Mouse (Mus musculus) retina, adult 2 months (tissue): ENCODE measurements around the gene Pramel7.
"Not testable (repeated sequence)": the region's sequence is repeated elsewhere in the genome, so short reads cannot be mapped to it uniquely, and the experiment has no call there.

Experiments used
- DNase-seq: peaks from one replicate; pipeline ENCODE4 v3.0.0-alpha.2; 2012; ENCODE audit warnings: low read depth, low spot score

Gene Pramel7

DNA sequence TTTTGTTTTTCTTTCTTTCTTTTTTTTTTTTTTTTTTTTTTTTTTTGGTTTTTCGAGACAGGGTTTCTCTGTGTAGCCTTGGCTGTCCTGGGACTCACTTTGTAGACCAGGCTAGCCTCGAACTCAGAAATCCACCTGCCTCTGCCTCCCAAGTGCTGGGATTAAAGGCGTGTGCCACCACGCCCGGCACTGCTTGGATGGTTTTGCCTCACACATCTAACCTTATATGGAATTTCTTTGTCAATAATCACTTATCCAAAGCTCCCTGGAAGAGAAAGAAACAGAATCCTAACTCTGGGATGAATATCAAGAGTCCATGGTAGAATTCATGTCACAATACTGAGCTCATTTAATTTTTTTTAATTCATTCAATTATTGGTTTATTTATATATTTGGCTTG, at the start of gene Pramel7:
Gene Pramel7, minus strand, starts transcription at position 101 of the 400 bp plus-strand sequence.
- not testable (repeated sequence) for DNase-seq

- DNase-seq, result no peak
These were observed 48.5 kb upstream of the Pramel7 start, which contains the start of gene Olfr1128 for GRCm38 (mm10) chr2:87545442-87545841. TSS of gene Olfr1128 (minus strand) at chr2:87545542.

GRCm38 (mm10) chr2:87534826-87535225, 37.9 kb upstream of the Pramel7 start:
- no peak for DNase-seq

GRCm38 (mm10) chr2:87531496-87531895, 34.6 kb upstream of the Pramel7 start, which contains the start of gene Olfr153:
TSS of gene Olfr153 (plus strand) at chr2:87531796.
- DNase-seq, result no peak

- not testable (repeated sequence) for DNase-seq
These were observed 29.2 kb upstream of the Pramel7 start for GRCm38 (mm10) chr2:87525899-87526616.

- no peak for DNase-seq
These were observed 23.8 kb upstream of the Pramel7 start for GRCm38 (mm10) chr2:87520651-87521050.

DNA sequence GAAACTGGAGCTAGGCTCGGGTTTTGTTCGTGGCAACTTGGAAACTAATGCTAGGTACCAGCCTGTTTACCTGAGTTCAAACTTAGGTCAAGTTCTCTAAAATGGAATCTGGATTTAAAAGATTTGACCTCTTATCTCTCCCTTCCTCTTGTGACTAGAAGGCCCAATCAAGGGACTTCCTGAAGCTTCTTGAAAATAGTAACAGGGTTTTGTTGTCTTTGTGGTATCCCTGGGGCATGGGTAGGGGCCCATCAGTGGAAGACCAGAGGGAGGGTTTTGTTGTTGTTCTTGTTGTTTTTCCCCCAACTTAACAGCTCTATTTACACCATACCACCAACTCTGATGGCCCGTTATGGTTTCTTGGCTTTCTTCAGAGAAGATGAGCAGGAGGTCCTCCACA, 19.7 kb upstream of the Pramel7 start:
- no peak for DNase-seq

GRCm38 (mm10) chr2:87515457-87516060, 18.7 kb upstream of the Pramel7 start:
- DNase-seq, result no peak

DNA sequence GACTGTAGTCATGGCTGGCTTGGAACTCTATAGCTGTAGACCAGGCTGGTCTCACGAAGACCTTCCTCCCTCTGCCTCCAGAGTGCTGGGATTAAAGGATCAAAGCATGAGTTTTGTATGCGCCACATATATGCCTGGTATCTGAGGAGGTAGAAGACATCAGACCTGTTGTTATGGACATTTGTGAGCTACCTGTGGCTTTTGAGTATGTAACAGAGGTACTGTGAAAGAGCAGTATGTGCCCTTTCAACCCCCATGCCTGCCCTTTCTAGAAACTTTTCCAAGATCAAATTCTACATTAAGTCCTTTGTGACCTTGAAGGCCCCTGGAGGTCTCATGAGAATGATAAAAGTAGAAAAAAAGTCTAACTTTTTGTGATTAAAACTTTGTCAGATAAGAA, 18.2 kb upstream of the Pramel7 start:
- DNase-seq, result no peak

- DNase-seq, result no peak
These were observed 9.4 kb upstream of the Pramel7 start, which contains the start of gene Pramel6 for GRCm38 (mm10) chr2:87506265-87506664. TSS of gene Pramel6 (plus strand) at chr2:87506565.

DNA sequence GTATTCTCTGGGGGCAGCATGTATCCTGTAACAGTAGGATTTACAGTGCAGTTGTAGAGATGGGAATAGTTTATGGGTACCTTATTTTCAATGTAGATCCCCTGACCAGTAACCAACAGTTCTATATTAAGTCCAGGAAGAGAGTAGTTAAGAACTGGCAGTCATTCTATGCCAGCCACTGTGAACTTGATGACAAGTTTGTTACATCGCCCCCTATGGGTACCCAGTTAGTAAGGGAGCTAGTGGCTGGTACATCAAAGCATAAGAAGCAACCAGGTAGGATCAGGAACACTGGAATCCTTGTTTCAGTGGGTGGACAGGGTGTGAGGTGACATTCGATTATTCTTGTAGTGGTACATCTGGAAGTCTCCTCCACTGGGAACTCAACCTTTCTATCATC, 14.6 kb downstream of the Pramel7 start:
- no peak for DNase-seq

- DNase-seq, result no peak
These were observed 15.7 kb downstream of the Pramel7 start for GRCm38 (mm10) chr2:87481158-87481557.

DNA sequence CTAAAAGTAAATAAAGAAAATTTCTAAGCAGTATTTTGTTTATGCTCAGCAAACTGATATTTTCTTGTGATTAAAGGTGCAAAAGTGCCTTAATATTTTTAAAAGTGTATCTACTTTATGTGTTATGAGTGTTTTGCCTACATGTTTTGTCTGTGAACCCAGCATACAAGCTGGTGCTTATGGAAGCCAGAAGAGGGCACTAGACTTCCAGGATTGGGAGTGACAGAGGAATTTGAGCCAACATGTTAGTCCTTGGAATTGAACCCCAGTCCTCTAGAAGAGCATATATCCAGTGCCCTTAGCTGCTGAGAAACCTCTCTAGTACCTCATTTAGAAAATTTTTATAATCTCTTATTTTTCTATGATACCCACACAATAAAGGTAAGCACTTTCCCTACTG, 16.7 kb downstream of the Pramel7 start:
- DNase-seq, result no peak

- DNase-seq, result no peak
These were observed 35.1 kb downstream of the Pramel7 start for GRCm38 (mm10) chr2:87461769-87462168.

DNA sequence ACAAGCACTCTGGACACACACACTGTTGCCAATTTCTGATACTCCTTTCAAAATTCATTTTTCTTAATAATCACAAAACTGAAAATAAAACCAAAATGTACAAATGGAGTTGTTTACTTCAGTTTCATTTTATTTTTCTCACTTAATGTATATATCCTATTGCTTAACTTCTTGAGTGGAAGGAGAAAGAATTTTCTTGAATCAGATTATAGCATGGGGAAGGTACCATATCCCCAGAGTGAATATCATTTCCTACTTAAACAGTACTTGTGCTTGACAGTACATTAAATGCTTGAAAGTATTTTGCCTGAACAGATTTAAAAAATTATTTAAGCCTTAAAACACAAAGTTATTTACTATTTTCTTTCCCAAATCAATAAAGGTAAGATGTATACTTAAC, 43.2 kb downstream of the Pramel7 start, which contains the start of gene Olfr1126:
Gene Olfr1126, plus strand, starts transcription at position 301 of the 400 bp plus-strand sequence.
- DNase-seq, result no peak
